In genomic region chr5:136327736-136328135, GRCm38 (mm10) we compare ENCODE assay signal across 13 mouse cellular contexts.
DNase-seq lines count a peak whose midpoint lies in the region; ATAC-seq and TF ChIP-seq lines count a peak whose summit lies in the region.
"Had no signal": no experiment of that assay in that cellular context is flagged by ENCODE, and none has a peak within 500 bp of the region (broad histone marks: within the 10 kb centered on the region; RNA-seq: fewer than 3 reads in every experiment).

No protein-coding gene starts in this region.

- H3K79me2 ChIP-seq in heart, adult 2 months (replicated peaks; ENCODE audit: control insufficient read depth, insufficient read depth, low read length) = no peaks in the 10 kb centered on the region

- no peaks in the 10 kb centered on the region for H3K27me3 ChIP-seq in heart, adult 2 months (ENCODE audit: control insufficient read depth, insufficient read depth, low read length)
- no peaks in the 10 kb centered on the region for H3K27me3 ChIP-seq in lung, postnatal 0 days (replicated peaks; ENCODE audit: insufficient read depth, low read length)
- H3K27me3 ChIP-seq: limb, embryonic 12.5 days had no signal

- no peaks in the 10 kb centered on the region for H3K9me3 ChIP-seq in lung, postnatal 0 days (ENCODE audit: low read length)
- H3K9me3 ChIP-seq: limb, embryonic 12.5 days had no signal

- H3K36me3 ChIP-seq in heart, adult 2 months (ENCODE audit: control insufficient read depth, insufficient read depth, low read length) = no peaks in the 10 kb centered on the region
- peaks cover 20% of the 10 kb centered on the region for H3K36me3 ChIP-seq in lung, postnatal 0 days (ENCODE audit: insufficient read depth, low read length)

- H3K4me3 ChIP-seq in heart, adult 2 months = no peak overlapping the region
- H3K4me3 ChIP-seq in lung, postnatal 0 days (ENCODE audit: low read depth, low read length) = no peak overlapping the region
- H3K4me3 ChIP-seq: limb, embryonic 12.5 days had no signal

- no peak for ATAC-seq in lung, postnatal 0 days

- TF ChIP-seq CTCF in heart, adult 2 months (IDR thresholded peaks at IDR 0.05) = peak; percentile 46
- TF ChIP-seq CTCF in lung, postnatal 0 days (IDR thresholded peaks at IDR 0.05) = peak; percentile 49

- no peak for TF ChIP-seq POLR2A in heart, adult 2 months (IDR thresholded peaks at IDR 0.05; ENCODE audit: insufficient read depth, low read depth, low read length)

- no peak overlapping the region for H3K4me2 ChIP-seq in lung, postnatal 0 days (replicated peaks; ENCODE audit: low read depth, low read length)
- H3K4me2 ChIP-seq: limb, embryonic 12.5 days had no signal

- no peak overlapping the region for H3K9ac ChIP-seq in heart, adult 2 months (ENCODE audit: low read depth, low read length)
- H3K9ac ChIP-seq in lung, postnatal 0 days (replicated peaks; ENCODE audit: low read depth) = no peak overlapping the region
- H3K9ac ChIP-seq: limb, embryonic 12.5 days had no signal

- intact Hi-C loops in heart, adult 2 months (cut with DNase I) = loop anchor here (5.0 kb wide), 1 partner anchor 240 kb away; the partner anchor contains the start of gene Cux1

- H3K4me1 ChIP-seq in heart, adult 2 months (ENCODE audit: control insufficient read depth, insufficient read depth, low read length) = peaks cover 4% of the 10 kb centered on the region
- no peaks in the 10 kb centered on the region for H3K4me1 ChIP-seq in lung, postnatal 0 days (ENCODE audit: insufficient read depth, low read depth, low read length)
- H3K4me1 ChIP-seq: limb, embryonic 12.5 days had no signal

- DNase-seq in heart, adult 2 months = no peak
- DNase-seq in heart, adult 8-10 months (ENCODE audit: low spot score) = no peak
- no peak for DNase-seq in lung, postnatal 0 days (ENCODE audit: low spot score)
- no peak for DNase-seq in lung, adult 18-20 months
- peak; percentile 21 for DNase-seq in ES-CJ7 (ENCODE audit: low read depth, low spot score)
- DNase-seq in retina, embryonic 14.5 days (ENCODE audit: low spot score) = peak; percentile 10
- no peak for DNase-seq in urinary bladder, postnatal 10 days (ENCODE audit: low spot score)
- DNase-seq in left cerebral cortex, adult 8-10 months (ENCODE audit: low spot score in 2 of 2) = no peak
- DNase-seq: embryo, embryonic 11 days; kidney, adult 8-10 months; layer of hippocampus, adult 9-11 months had no signal

- no peak for TF ChIP-seq EP300 in heart, adult 2 months (IDR thresholded peaks at IDR 0.05; ENCODE audit: insufficient read depth, low read depth, low read length)
- no peak for TF ChIP-seq EP300 in lung, postnatal 0 days (IDR thresholded peaks at IDR 0.05)

- H3K27ac ChIP-seq in heart, adult 2 months = no peak overlapping the region
- H3K27ac ChIP-seq in lung, postnatal 0 days (ENCODE audit: low read length) = no peak overlapping the region
- H3K27ac ChIP-seq: limb, embryonic 12.5 days; macrophage had no signal

- 97% methylated on average over 2 of the region's 2 CpGs for WGBS in heart, adult 2 months
- WGBS in lung, postnatal 0 days = 93% methylated on average over 2 of the region's 2 CpGs

Comparison
In these comparisons a context has a peak if more than half of its experiments do, and no peak if none do; other contexts are left out.
1. DNase-seq: peak in ES-CJ7 (single experiment) and retina, embryonic 14.5 days (single experiment); none in heart, adult 2 months (0 of 2), heart, adult 8-10 months (single experiment), lung, postnatal 0 days (single experiment), lung, adult 18-20 months (0 of 2), urinary bladder, postnatal 10 days (single experiment) and left cerebral cortex, adult 8-10 months (0 of 2).